Mouse (Mus musculus): ENCODE measurements at regions not wholly inside any gene's neighbourhood (a gene's known extent, or its start where the extent isn't known, plus 50 kb on each side); places are given as distances from the start of the nearest gene placed in this dataset.

GRCm38 (mm10) chr9:67165486-67165885 is 116.3 kb upstream of the Tpm1 start:
- DNase-seq (ENCODE audit: low spot score): no peak

- no peak for DNase-seq (ENCODE audit: low spot score)
Observed at GRCm38 (mm10) chr9:67163746-67164145, 114.5 kb upstream of the Tpm1 start.

- no peak for DNase-seq (ENCODE audit: low spot score)
Observed at GRCm38 (mm10) chr9:67160785-67161455, 111.7 kb upstream of the Tpm1 start.

- DNase-seq (ENCODE audit: low spot score): no peak
Observed at GRCm38 (mm10) chr9:67160350-67160749, 111.1 kb upstream of the Tpm1 start.

GRCm38 (mm10) chr9:67156590-67157259 is 107.5 kb upstream of the Tpm1 start:
- peak; percentile 74 for DNase-seq (ENCODE audit: low spot score)

- no peak for DNase-seq (ENCODE audit: low spot score)
Observed at GRCm38 (mm10) chr9:67154062-67154461, 104.9 kb upstream of the Tpm1 start.

GRCm38 (mm10) chr9:67153333-67153732 is 104.1 kb upstream of the Tpm1 start:
- DNase-seq (ENCODE audit: low spot score): no peak

- DNase-seq (ENCODE audit: low spot score): peak; percentile 30
Observed at GRCm38 (mm10) chr9:67147656-67148055, 98.5 kb upstream of the Tpm1 start.

- no peak for DNase-seq (ENCODE audit: low spot score)
Observed at GRCm38 (mm10) chr9:67145392-67145791, 96.2 kb upstream of the Tpm1 start.

- DNase-seq (ENCODE audit: low spot score): no peak
Observed at GRCm38 (mm10) chr9:67144511-67144910, 95.3 kb upstream of the Tpm1 start.

- DNase-seq (ENCODE audit: low spot score): peak; percentile 62
Observed at GRCm38 (mm10) chr9:67140319-67140887, 91.2 kb upstream of the Tpm1 start.

- peak; percentile 19 for DNase-seq (ENCODE audit: low spot score)
Observed at GRCm38 (mm10) chr9:67137681-67138080, 88.5 kb upstream of the Tpm1 start.

- peak; percentile 24 for DNase-seq (ENCODE audit: low spot score)
Observed at GRCm38 (mm10) chr9:67137141-67137540, 87.9 kb upstream of the Tpm1 start.

- no peak for DNase-seq (ENCODE audit: low spot score)
Observed at GRCm38 (mm10) chr9:67136166-67136565, 87.0 kb upstream of the Tpm1 start.

GRCm38 (mm10) chr9:67134378-67134777 is 85.2 kb upstream of the Tpm1 start:
- no peak for DNase-seq (ENCODE audit: low spot score)

GRCm38 (mm10) chr9:67132370-67132769 is 83.2 kb upstream of the Tpm1 start:
- DNase-seq (ENCODE audit: low spot score): no peak

GRCm38 (mm10) chr9:67130730-67131440 is 81.7 kb upstream of the Tpm1 start:
- DNase-seq (ENCODE audit: low spot score): no peak

GRCm38 (mm10) chr9:67129891-67130290 is 80.7 kb upstream of the Tpm1 start:
- no peak for DNase-seq (ENCODE audit: low spot score)

GRCm38 (mm10) chr9:67129095-67129494 is 79.9 kb upstream of the Tpm1 start:
- DNase-seq (ENCODE audit: low spot score): no peak

GRCm38 (mm10) chr9:67121691-67122090 is 72.5 kb upstream of the Tpm1 start:
- DNase-seq (ENCODE audit: low spot score): no peak

- DNase-seq (ENCODE audit: low spot score): no peak
Observed at GRCm38 (mm10) chr9:67118880-67119644, 69.9 kb upstream of the Tpm1 start.

- DNase-seq (ENCODE audit: low spot score): no peak
Observed at GRCm38 (mm10) chr9:67118429-67118828, 69.2 kb upstream of the Tpm1 start.

Measured in embryo, embryonic 10.5 days (tissue).